Mouse (Mus musculus) 3T3-L1 (cell line): ENCODE data around the gene Sbf1.

Experiments used
- DNase-seq: peaks from one replicate; pipeline ENCODE4 v3.0.0-alpha.2; 2015; ENCODE audit warnings: low read depth, low spot score

Sbf1 gene

DNA sequence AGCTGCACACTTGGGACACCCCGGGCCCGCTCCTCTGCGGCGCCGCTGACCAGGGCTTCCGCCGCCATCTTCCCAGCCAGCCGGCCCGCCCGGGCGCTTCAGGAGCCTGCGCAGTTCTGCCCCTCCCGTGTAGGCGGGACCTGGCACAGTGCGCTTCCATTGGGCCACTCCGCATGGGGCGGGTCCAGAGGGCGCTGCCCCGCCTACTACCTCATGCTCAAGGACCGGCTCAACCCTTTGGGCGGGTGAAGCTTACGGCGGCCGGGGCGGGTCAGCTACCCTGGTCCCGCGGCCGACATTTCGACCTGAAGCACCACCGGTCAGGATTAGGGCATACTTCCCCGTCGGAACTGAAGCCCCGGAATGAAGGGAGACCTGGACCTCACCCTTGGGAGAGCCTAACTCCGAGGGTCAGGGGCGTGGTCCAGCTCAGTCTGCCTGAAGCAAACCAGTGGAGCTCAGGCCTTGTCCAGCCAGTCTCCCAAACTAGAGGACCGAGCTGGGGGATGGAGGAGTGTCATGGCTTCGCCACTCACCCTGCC is at the start of gene Sbf1:
Gene Sbf1 (minus strand): TSS at position 122 of the 542 bp plus-strand sequence.
- DNase-seq, result peak; percentile 97

DNA sequence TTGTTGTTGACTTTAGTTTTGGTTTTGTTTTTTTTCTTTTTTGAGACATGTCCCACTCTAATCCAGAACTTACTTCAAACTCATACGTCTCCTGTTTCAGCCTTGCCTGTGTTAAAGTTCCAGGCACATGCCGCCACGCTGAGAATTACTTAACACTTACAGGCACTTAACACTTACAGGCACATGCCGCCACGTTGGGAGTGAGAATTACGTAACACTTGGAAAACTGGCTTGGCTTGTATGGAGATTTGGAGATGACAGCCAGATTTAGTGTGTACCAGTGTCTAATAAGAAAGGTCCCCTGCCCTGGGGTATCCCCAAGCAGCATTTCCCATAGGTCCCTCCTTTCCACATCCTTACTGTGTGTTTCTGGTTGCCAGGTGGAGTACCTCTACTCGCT is 47.9 kb upstream of the Sbf1 start:
- no peak for DNase-seq

DNA sequence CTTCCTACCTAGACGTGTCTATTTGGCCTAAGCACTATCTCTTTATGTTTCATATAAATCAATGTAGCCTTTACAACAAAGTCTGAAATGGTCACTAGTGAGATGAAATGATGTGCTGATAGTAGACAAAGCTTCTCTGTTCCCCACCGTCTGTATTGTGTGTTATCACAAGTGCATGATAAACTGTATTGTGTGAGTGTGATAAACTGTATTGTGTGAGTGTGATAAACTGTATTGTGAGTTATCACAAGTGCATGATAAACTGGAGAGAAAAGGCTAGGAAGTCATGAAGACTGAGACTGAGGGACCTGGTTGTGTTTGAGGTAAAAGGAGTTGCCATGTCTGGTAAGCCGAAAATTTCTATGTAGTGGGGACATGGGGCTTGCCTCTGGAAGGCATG is 43.7 kb upstream of the Sbf1 start:
- DNase-seq, result no peak

GRCm38 (mm10) chr15:89356372-89356771 is 41.3 kb upstream of the Sbf1 start:
- peak; percentile 99 for DNase-seq

GRCm38 (mm10) chr15:89355241-89356187 is 40.4 kb upstream of the Sbf1 start, which contains the start of the genes Lmf2 and Ncaph2:
TSS of gene Lmf2 (minus strand) at chr15:89355659.
TSS of gene Ncaph2 (plus strand) at chr15:89355719.
- DNase-seq, result peak; percentile 95

GRCm38 (mm10) chr15:89354455-89354854 is 39.3 kb upstream of the Sbf1 start:
- no peak for DNase-seq

GRCm38 (mm10) chr15:89353837-89354236 is 38.7 kb upstream of the Sbf1 start:
- no peak for DNase-seq

GRCm38 (mm10) chr15:89352795-89353194 is 37.7 kb upstream of the Sbf1 start:
- no peak for DNase-seq

DNA sequence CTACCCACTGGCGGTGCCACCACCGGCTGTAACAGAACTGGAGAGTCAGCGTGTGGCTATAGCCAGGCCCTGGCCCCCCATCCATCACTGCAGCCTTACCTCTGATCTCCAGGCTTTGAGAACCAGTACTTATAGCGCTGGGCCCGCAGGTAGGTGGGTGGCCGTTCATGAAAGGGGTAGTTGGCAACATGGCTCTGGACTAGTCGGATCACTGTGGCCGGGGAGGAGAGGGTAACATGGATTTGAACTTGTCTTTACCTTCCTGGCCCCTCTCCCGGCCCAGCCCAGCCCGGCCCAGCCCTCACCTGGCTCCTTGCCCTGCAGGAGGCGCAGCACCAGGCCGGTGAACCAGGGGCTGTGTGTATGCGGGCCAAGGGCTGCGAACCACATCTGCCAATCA is 36.9 kb upstream of the Sbf1 start:
- no peak for DNase-seq

DNA sequence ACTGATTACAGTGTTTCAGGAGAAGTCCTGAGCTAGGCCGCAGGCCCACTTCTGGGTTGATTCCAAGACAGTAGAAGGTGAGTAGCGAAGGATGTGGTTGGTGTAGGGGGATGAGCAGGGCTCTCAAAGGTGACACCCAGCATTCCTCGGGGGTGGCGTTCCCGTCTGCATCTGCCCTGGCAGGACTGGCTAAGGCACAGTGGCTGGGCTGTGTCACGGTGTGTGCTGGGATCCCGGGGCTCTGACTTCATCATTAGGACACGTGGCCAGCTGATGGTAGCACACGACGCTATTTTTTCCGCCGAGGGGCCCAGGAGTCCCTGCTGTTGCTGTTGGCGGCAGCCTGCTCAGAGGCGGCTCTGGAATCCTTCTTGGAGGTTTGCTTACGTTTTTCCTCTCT is 36.2 kb upstream of the Sbf1 start:
- DNase-seq, result no peak

DNA sequence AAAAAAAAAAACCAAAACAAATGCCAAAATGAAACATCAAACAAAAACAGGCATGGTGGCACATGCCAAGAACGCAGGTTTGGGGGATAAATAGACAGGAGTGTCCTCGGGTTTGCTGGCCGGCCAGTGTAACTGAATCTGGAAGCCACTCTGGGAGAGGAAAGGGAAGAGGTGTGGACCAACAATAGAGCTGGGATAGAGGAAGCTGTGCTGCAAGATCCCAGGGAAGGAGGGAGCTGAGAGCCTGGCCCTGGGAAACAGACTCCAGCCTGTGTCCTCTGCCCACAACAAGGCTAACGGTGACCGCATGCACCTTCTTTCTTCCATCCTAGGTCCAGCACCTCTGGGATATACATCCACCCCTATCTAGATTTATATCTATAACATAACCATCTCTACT is 35.3 kb upstream of the Sbf1 start:
- DNase-seq, result no peak

DNA sequence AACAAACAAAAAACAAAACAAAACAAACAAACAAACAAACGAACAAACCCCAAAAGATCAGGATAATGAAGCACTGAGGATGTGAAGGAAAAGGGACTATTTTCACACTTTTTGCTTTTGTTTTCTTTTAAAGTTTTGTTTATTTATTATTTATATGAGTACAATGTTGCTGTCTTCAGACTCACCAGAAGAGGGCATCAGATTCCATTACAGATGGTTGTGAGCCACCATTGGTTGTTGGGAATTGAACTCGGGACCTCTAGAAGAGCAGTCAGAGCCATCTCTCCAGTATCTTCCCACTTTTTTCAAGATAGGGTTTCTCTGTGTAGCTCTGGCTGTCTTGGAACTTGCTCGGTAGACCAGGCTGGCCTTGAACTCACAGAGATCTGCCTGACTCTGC is 28.2 kb upstream of the Sbf1 start:
- DNase-seq, result peak; percentile 20

GRCm38 (mm10) chr15:89341678-89342077 is 26.6 kb upstream of the Sbf1 start:
- no peak for DNase-seq

- DNase-seq, result no peak
Measured at GRCm38 (mm10) chr15:89340136-89340535, 25.0 kb upstream of the Sbf1 start.

GRCm38 (mm10) chr15:89339696-89340095 is 24.6 kb upstream of the Sbf1 start:
- DNase-seq, result no peak

DNA sequence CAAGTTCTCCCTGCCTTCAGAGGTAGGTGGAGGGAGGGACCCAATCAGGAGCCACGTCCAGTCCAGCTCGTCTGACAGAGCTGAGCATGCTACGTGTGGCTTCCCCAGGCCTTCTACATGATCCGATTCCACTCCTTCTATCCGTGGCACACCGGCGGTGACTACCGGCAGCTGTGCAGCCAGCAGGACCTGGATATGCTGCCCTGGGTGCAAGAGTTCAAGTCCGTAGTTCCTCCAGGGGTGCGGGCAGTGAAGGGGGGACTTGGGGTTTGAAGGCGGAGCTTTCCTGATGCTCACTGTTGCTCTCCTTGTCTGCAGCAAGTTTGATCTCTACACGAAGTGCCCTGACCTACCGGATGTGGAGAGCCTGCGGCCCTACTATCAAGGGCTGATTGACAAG is 21.3 kb upstream of the Sbf1 start:
- DNase-seq, result no peak

DNA sequence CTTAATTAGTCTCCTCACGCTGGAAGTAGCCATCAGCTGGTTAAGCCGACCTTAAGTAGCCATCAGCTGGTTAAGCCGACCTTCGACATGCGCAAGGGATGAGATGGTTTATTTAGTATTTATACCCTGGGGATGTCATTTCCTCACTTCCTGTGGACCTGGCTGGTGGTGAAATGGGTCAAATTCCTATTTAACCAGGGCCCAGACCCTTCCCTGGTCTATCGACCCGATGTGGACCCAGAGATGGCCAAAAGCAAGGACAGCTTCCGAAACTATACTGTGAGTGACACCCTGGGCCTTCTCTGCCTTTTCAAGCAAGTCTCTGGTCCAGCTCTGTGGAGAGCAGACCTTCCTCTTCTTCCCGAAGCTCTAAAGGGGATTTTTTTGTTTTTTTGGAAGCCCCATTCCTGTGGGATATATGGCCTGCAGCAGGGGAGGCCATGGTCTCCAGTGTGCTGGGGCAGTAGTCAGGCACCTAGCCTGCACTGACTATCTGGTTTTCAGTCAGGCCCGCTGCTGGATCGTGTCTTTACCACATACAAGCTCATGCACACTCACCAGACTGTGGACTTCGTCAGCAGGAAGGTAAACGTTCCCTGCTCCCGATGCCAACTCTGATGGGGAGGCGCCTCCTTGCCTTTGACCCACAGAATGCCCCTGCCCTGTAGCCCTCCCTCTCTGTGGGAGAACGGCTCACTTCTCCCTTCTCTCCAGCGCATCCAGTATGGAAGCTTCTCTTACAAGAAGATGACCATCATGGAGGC is 19.8 kb upstream of the Sbf1 start:
- DNase-seq, result no peak

- DNase-seq, result no peak
Measured at GRCm38 (mm10) chr15:89334271-89334670, 19.2 kb upstream of the Sbf1 start, which contains the start of gene Miox. TSS of gene Miox (plus strand) at chr15:89334398.

- DNase-seq, result no peak
Measured at GRCm38 (mm10) chr15:89326441-89326840, 11.3 kb upstream of the Sbf1 start.

- DNase-seq, result no peak
Measured at GRCm38 (mm10) chr15:89323656-89324055, 8.5 kb upstream of the Sbf1 start.

GRCm38 (mm10) chr15:89322670-89323522 is 7.8 kb upstream of the Sbf1 start, which contains the start of gene Adm2:
TSS of gene Adm2 (plus strand) at chr15:89322720.
- DNase-seq, result no peak
